Mouse (Mus musculus): ENCODE data around the gene Prss48. TPM values are rescaled to one million over a fixed set of nuclear protein-coding genes. Genes with fewer than 3 reads are reported as not detected.

Prss48 gene
- polyA plus RNA-seq, 1 experiment from 2014 or later: not detected

- WGBS: 90% methylated on average over 12 of the region's 12 CpGs
- Histone ChIP-seq H3K9ac (no peak overlapping the region), H3K27me3 (replicated peaks) (no peaks in the 10 kb centered on the region)
These were observed 21.9 kb upstream of the Prss48 start for GRCm38 (mm10) chr3:86024065-86024795.

DNA sequence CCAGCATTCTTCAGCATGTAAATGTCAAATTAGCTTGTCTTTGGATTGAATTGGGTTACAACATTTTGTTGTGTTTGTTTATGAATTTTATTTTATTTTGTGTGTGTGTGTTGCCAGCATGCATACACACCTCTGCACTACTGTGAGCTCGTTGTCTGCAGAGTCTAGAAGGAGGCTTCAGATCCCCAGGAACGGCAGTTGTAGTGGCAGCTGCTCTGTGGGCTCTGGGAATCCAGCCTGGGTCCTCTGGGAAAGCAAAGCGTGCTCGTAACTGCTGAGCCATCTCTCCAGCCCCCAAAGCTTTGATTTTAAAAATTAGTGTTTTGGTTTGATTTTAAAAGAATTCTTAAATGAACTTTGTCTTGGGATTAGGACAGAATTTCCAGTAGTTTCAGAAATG lies 19.4 kb upstream of the Prss48 start:
- Histone ChIP-seq H3K4me1 (no peaks in the 10 kb centered on the region), H3K9ac (no peak overlapping the region), H3K27ac (no peak overlapping the region), H3K9me3 (no peaks in the 10 kb centered on the region), H3K4me3 (no peak overlapping the region), H3K4me2 (no peak overlapping the region), H3K27me3 (replicated peaks) (no peaks in the 10 kb centered on the region), H3K36me3 (replicated peaks) (no peaks in the 10 kb centered on the region)
- ATAC-seq (replicated peaks): no peak
- WGBS: 76% methylated on average over 4 of the region's 4 CpGs

More at GRCm38 (mm10) chr3:86024065-86024795, 21.9 kb upstream of the Prss48 start:
- Histone ChIP-seq H3K4me3 (no peak overlapping the region), H3K9me3 (no peaks in the 10 kb centered on the region), H3K27ac (no peak overlapping the region), H3K4me2 (no peak overlapping the region), H3K36me3 (replicated peaks) (no peaks in the 10 kb centered on the region), H3K4me1 (no peaks in the 10 kb centered on the region)
- no peak for ATAC-seq (replicated peaks)

DNA sequence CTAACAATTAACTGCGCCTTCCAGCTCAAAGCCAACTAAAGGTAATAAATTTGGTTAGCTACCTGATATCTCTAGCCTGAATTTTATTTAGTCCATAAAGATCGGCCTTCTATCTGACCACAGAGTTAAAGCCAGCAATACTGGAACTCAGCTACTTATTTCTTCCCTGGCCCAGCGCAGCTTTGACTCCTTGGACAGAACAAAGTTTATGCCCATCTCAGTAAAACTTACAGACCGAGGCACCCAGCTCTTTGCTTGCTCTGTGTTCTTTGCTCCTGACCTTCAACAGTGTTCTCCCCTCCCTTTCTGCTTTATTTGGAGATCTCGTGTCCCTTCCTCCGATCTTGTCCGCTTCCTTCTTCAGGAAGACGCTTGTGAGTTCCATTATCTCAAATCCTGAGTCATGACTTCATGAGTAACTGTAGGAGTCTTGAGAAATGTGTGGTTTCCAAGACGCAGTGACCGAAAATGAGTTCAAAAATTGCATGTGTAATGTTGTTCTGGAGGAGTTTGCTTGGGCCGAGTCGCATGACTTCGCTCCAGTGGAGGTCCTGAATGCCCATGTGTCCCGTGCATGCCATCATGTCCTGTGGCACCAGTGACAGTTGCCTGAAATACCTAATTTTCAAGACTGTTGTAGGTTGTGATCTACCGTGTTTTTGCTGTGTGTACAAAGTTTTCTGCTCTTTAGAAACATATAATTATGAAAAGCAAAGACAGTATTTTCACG lies 18.8 kb upstream of the Prss48 start:
- 94% methylated on average over 16 of the region's 16 CpGs for WGBS

DNA sequence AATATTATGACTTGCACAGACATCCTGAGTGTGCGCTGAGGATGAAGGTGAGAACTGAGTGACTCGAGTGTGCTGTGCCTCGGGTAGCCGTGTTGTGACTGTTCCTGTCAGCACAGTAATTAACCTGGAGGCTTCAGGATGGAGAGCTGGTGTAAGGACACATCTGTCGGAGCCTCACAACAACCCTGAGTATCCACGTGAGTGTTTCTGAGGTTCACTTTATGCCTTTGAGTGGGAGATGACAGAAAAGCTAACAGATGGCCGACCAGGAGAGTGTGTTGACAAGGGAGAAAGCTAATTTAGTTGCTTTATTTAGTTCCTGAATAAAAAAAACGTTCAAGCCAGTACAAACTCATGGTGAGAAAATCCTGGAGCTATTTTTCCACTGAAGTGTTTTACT lies 15.2 kb upstream of the Prss48 start:
- Histone ChIP-seq H3K4me1 (no peaks in the 10 kb centered on the region), H3K9ac (no peak overlapping the region), H3K27me3 (replicated peaks) (no peaks in the 10 kb centered on the region), H3K36me3 (replicated peaks) (no peaks in the 10 kb centered on the region), H3K4me3 (no peak overlapping the region), H3K4me2 (no peak overlapping the region), H3K9me3 (no peaks in the 10 kb centered on the region), H3K27ac (no peak overlapping the region)
- no peak for ATAC-seq (replicated peaks)
- 77% methylated on average over 8 of the region's 8 CpGs for WGBS

More for the DNA sequence above, 18.8 kb upstream of the Prss48 start:
- Histone ChIP-seq H3K27ac (no peak overlapping the region), H3K4me1 (no peaks in the 10 kb centered on the region), H3K9me3 (no peaks in the 10 kb centered on the region), H3K36me3 (replicated peaks) (no peaks in the 10 kb centered on the region), H3K27me3 (replicated peaks) (no peaks in the 10 kb centered on the region), H3K4me2 (no peak overlapping the region), H3K9ac (no peak overlapping the region), H3K4me3 (no peak overlapping the region)
- ATAC-seq (replicated peaks): no peak

DNA sequence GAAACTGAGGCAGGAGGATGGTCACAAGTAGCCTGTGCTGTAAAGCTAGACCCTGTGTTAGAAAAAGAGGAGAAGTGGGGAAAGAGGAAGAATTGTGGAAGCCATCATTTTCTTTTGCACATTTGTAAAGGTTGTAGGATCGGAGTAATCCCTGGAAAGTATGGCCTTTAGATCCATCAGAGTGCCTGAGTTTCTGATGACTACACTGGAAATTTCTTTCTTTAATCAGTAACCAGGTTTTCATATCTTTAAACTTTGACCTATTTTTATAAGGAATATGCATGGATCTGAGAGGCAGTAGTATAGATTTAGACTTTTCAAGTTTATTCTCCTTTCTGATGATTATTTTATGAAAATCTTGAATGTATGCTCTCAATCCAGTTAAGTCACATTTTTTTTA lies 14.7 kb upstream of the Prss48 start:
- H3K9ac ChIP-seq: no peak overlapping the region
- H3K4me1 ChIP-seq: no peaks in the 10 kb centered on the region
- 85% methylated on average over 1 of the region's 1 CpGs for WGBS
- H3K27ac ChIP-seq: no peak overlapping the region
- H3K27me3 ChIP-seq (replicated peaks): no peaks in the 10 kb centered on the region
- no peak overlapping the region for H3K4me2 ChIP-seq
- H3K4me3 ChIP-seq: no peak overlapping the region
- H3K9me3 ChIP-seq: no peaks in the 10 kb centered on the region
- no peaks in the 10 kb centered on the region for H3K36me3 ChIP-seq (replicated peaks)
- no peak for ATAC-seq (replicated peaks)

- Histone ChIP-seq H3K27ac (no peak overlapping the region), H3K36me3 (replicated peaks) (no peaks in the 10 kb centered on the region), H3K9ac (no peak overlapping the region), H3K27me3 (replicated peaks) (no peaks in the 10 kb centered on the region), H3K4me2 (no peak overlapping the region), H3K9me3 (no peaks in the 10 kb centered on the region), H3K4me1 (no peaks in the 10 kb centered on the region), H3K4me3 (no peak overlapping the region)
- 84% methylated on average over 10 of the region's 10 CpGs for WGBS
- no peak for ATAC-seq (replicated peaks)
These were observed 11.5 kb upstream of the Prss48 start for GRCm38 (mm10) chr3:86013837-86014236.

DNA sequence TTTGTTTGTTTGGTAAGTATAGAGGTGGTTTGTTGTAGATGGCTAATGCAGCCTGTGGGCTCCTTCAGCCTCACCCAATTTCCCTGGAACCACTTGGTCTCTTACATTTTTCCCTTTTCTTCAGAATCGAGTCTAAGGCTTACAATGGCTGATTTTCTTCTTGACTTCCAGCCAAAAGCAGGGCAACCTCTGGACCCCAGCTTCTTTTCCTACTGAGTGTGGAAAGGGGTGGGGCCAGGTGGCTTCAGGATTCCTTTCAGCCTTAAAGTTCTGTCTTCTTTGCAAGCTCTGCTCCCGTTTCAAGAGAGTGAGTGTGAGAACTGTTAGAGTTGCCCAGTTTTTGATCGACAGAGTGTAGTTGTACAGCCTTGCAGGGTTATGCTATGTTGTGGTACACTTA lies 9.5 kb upstream of the Prss48 start:
- no peaks in the 10 kb centered on the region for H3K9me3 ChIP-seq
- H3K4me1 ChIP-seq: no peaks in the 10 kb centered on the region
- no peak overlapping the region for H3K4me2 ChIP-seq
- no peak for ATAC-seq (replicated peaks)
- no peak overlapping the region for H3K27ac ChIP-seq
- H3K36me3 ChIP-seq (replicated peaks): no peaks in the 10 kb centered on the region
- no peaks in the 10 kb centered on the region for H3K27me3 ChIP-seq (replicated peaks)
- WGBS: 79% methylated on average over 3 of the region's 3 CpGs
- H3K4me3 ChIP-seq: no peak overlapping the region
- no peak overlapping the region for H3K9ac ChIP-seq

GRCm38 (mm10) chr3:86011373-86011772 lies 9.1 kb upstream of the Prss48 start:
- WGBS: 93% methylated on average over 6 of the region's 6 CpGs
- no peaks in the 10 kb centered on the region for H3K4me1 ChIP-seq

DNA sequence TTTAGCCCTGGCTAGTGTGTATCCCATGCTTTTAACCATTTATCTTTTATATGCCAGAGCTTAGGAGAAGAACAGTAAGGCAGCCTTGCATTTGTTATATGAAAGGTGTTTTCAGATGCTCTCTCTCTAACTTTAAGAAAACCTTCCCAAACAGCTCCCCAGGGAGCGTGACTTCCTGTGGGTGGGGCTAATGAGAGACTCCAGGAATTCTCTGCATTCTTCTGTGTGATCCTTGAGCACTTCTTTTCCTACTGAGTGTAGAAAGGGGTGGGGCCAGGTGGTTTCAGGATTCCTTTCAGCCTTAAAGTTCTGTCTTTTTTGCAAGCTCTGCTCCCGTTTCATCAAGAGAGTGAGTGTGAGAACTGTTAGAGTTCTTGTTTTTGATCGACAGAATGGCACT lies 8.3 kb upstream of the Prss48 start:
- Histone ChIP-seq H3K4me3 (no peak overlapping the region), H3K27ac (no peak overlapping the region), H3K4me2 (no peak overlapping the region), H3K9ac (no peak overlapping the region), H3K36me3 (replicated peaks) (no peaks in the 10 kb centered on the region), H3K27me3 (replicated peaks) (no peaks in the 10 kb centered on the region), H3K9me3 (no peaks in the 10 kb centered on the region), H3K4me1 (no peaks in the 10 kb centered on the region)
- 69% methylated on average over 3 of the region's 3 CpGs for WGBS
- ATAC-seq (replicated peaks): no peak

More at GRCm38 (mm10) chr3:86011373-86011772, 9.1 kb upstream of the Prss48 start:
- no peak for ATAC-seq (replicated peaks)
- no peak overlapping the region for H3K27ac ChIP-seq
- no peak overlapping the region for H3K4me3 ChIP-seq
- H3K27me3 ChIP-seq (replicated peaks): no peaks in the 10 kb centered on the region
- H3K36me3 ChIP-seq (replicated peaks): no peaks in the 10 kb centered on the region
- no peak overlapping the region for H3K9ac ChIP-seq
- H3K4me2 ChIP-seq: no peak overlapping the region
- no peaks in the 10 kb centered on the region for H3K9me3 ChIP-seq

GRCm38 (mm10) chr3:86004751-86005150 lies 2.5 kb upstream of the Prss48 start:
- no peaks in the 10 kb centered on the region for H3K27me3 ChIP-seq (replicated peaks)
- no peaks in the 10 kb centered on the region for H3K9me3 ChIP-seq
- no peak overlapping the region for H3K4me3 ChIP-seq
- 85% methylated on average over 10 of the region's 10 CpGs for WGBS
- no peaks in the 10 kb centered on the region for H3K4me1 ChIP-seq
- H3K9ac ChIP-seq: no peak overlapping the region
- H3K36me3 ChIP-seq (replicated peaks): no peaks in the 10 kb centered on the region
- H3K27ac ChIP-seq: no peak overlapping the region
- ATAC-seq (replicated peaks): no peak
- no peak overlapping the region for H3K4me2 ChIP-seq

DNA sequence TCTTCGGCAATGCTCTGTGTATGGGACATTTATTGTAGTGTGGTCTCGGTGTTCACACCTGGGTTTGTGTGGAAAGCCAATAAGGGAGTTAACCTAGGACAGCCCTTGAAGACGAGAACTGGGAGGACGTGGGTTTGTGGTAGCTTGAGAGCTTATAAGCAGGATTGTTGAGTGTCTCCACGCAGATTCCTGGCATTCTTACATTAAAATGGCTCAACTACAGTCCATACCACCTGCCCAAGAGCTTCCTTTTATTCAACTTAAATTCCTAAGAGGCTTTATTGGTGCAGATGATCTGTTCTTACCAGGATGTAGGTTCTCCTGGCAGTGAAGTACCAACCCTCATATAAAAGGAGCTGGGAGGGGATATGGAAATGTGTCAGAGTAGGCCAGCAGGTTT lies 649 bp upstream of the Prss48 start:
- Histone ChIP-seq H3K9ac (no peak overlapping the region), H3K36me3 (replicated peaks) (no peaks in the 10 kb centered on the region), H3K4me1 (no peaks in the 10 kb centered on the region), H3K4me2 (no peak overlapping the region), H3K27ac (no peak overlapping the region), H3K9me3 (no peaks in the 10 kb centered on the region), H3K27me3 (replicated peaks) (no peaks in the 10 kb centered on the region), H3K4me3 (no peak overlapping the region)
- WGBS: 88% methylated on average over 5 of the region's 5 CpGs
- no peak for ATAC-seq (replicated peaks)

GRCm38 (mm10) chr3:86001271-86001670 lies 1.0 kb downstream of the Prss48 start:
- no peaks in the 10 kb centered on the region for H3K27me3 ChIP-seq (replicated peaks)
- H3K9me3 ChIP-seq: no peaks in the 10 kb centered on the region
- no peak overlapping the region for H3K27ac ChIP-seq
- no peak overlapping the region for H3K9ac ChIP-seq
- ATAC-seq (replicated peaks): no peak
- no peaks in the 10 kb centered on the region for H3K36me3 ChIP-seq (replicated peaks)
- WGBS: 93% methylated on average over 3 of the region's 3 CpGs
- no peak overlapping the region for H3K4me3 ChIP-seq
- H3K4me2 ChIP-seq: no peak overlapping the region
- H3K4me1 ChIP-seq: no peaks in the 10 kb centered on the region

GRCm38 (mm10) chr3:85994645-85995044 lies 7.6 kb downstream of the Prss48 start:
- WGBS: 95% methylated on average over 4 of the region's 4 CpGs
- no peak overlapping the region for H3K9ac ChIP-seq
- no peak overlapping the region for H3K27ac ChIP-seq
- H3K9me3 ChIP-seq: no peaks in the 10 kb centered on the region
- no peaks in the 10 kb centered on the region for H3K27me3 ChIP-seq (replicated peaks)
- no peak for ATAC-seq (replicated peaks)
- H3K4me1 ChIP-seq: no peaks in the 10 kb centered on the region
- no peak overlapping the region for H3K4me2 ChIP-seq
- no peak overlapping the region for H3K4me3 ChIP-seq
- H3K36me3 ChIP-seq (replicated peaks): no peaks in the 10 kb centered on the region

Measured in midbrain, embryonic 15.5 days (tissue).